Mouse (Mus musculus): ENCODE data around the gene Fbxo46. TPM values are rescaled to one million over a fixed set of nuclear protein-coding genes. Genes with fewer than 3 reads are reported as not detected.

Fbxo46 gene
- polyA plus RNA-seq, 1 experiment = 49.3 TPM

DNA sequence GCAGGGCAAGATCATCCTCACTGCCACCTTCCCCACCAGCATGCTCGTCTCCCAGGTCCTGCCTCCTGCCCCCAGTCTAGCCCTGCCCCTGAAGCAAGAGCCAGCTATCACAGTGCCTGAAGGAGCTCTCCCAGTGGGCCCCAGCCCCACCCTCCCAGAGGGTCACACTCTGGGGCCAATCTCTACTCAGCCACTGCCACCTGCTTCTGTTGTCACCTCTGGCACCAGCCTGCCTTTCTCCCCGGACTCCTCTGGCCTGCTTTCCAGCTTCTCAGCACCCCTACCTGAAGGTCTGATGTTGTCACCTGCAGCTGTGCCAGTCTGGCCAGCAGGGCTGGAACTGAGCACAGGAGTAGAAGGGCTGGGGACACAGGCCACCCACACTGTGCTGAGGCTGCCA, 22.4 kb upstream of the Fbxo46 start:
- H3K4me1 ChIP-seq (ENCODE audit: control insufficient read depth, insufficient read depth, low read length) = peaks cover 36% of the 10 kb centered on the region
- no peak overlapping the region for H3K4me3 ChIP-seq (ENCODE audit: control insufficient read depth, low read depth, low read length)
- TF ChIP-seq POLR2A (IDR thresholded peaks at IDR 0.05; ENCODE audit: control insufficient read depth, low read depth, low read length) (no peak), CTCF (IDR thresholded peaks at IDR 0.05; ENCODE audit: control insufficient read depth, insufficient read depth, insufficient replicate concordance, low read depth, low read length) (no peak)
- no peaks in the 10 kb centered on the region for H3K36me3 ChIP-seq (ENCODE audit: control insufficient read depth, insufficient read depth, low read length)
- H3K27me3 ChIP-seq (ENCODE audit: control insufficient read depth, insufficient read depth, low read length) = no peaks in the 10 kb centered on the region
- H3K27ac ChIP-seq (ENCODE audit: control insufficient read depth, insufficient read depth, low read depth, low read length) = no peak overlapping the region

DNA sequence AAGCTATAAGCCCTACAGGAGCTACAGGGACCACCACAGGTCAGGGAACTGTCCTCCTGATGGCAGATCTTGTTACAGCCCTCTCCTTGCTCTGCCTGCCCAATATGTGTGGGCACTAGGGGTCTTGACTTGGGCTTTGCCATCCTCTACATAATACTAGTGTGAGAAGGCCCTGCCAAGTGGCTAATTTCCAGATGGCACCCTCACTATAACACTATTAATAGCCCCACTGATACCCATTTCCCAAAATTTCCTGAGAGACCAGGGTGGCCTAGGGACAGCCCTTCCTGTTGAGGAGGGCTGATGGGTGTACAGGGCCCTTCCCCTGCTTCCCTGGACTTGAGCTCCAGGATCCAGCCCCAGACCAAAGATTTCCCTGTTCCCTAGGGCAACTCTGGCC, 21.8 kb upstream of the Fbxo46 start:
- Histone ChIP-seq H3K27ac (ENCODE audit: control insufficient read depth, insufficient read depth, low read depth, low read length) (no peak overlapping the region), H3K36me3 (ENCODE audit: control insufficient read depth, insufficient read depth, low read length) (no peaks in the 10 kb centered on the region), H3K27me3 (ENCODE audit: control insufficient read depth, insufficient read depth, low read length) (no peaks in the 10 kb centered on the region), H3K4me3 (ENCODE audit: control insufficient read depth, low read depth, low read length) (no peak overlapping the region), H3K4me1 (ENCODE audit: control insufficient read depth, insufficient read depth, low read length) (peaks cover 30% of the 10 kb centered on the region)
- no peak for TF ChIP-seq CTCF (IDR thresholded peaks at IDR 0.05; ENCODE audit: control insufficient read depth, insufficient read depth, insufficient replicate concordance, low read depth, low read length)
- no peak for TF ChIP-seq POLR2A (IDR thresholded peaks at IDR 0.05; ENCODE audit: control insufficient read depth, low read depth, low read length)

DNA sequence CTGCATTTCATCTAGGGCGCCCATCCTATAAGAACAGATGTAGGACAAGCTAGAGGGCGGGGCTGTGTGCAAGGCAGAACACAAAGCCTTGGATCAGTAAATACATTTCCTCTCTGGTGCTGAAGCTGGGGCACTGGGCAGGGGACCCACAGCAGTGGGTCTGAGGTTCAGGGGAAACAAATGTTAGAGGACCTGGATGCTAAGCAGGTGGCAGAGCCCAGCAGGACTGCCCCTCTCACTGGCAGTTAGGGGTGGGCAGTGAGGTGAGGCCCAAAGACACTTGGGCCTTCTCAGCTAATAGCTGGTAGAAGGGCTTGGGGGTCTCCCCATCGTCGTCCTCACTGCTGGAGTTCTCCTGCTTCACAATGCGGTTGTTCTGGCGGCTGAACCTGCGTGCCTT, 20.8 kb upstream of the Fbxo46 start:
- Histone ChIP-seq H3K27me3 (ENCODE audit: control insufficient read depth, insufficient read depth, low read length) (no peaks in the 10 kb centered on the region), H3K36me3 (ENCODE audit: control insufficient read depth, insufficient read depth, low read length) (no peaks in the 10 kb centered on the region), H3K4me3 (ENCODE audit: control insufficient read depth, low read depth, low read length) (no peak overlapping the region), H3K4me1 (ENCODE audit: control insufficient read depth, insufficient read depth, low read length) (peaks cover 23% of the 10 kb centered on the region), H3K27ac (ENCODE audit: control insufficient read depth, insufficient read depth, low read depth, low read length) (no peak overlapping the region)
- no peak for TF ChIP-seq CTCF (IDR thresholded peaks at IDR 0.05; ENCODE audit: control insufficient read depth, insufficient read depth, insufficient replicate concordance, low read depth, low read length)
- no peak for TF ChIP-seq POLR2A (IDR thresholded peaks at IDR 0.05; ENCODE audit: control insufficient read depth, low read depth, low read length)

DNA sequence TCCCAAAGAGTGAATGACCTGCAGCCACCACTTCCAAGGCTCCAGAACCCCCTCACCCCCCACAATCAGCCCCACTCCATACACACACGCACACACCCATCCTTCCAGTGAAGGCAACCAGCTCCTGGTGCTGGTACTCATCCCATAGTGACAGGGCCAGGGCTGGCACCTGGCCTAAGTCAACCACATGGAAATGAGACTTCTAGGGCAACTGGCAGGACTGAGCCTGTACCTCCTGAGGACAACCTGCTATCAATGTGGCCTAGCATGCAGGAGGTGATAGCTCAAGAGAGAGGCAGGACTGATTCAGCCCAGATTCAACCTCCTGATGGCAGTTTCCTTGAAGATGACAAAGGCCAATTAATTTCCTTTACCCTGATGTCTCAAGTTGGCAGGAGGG, 19.4 kb upstream of the Fbxo46 start:
- Histone ChIP-seq H3K36me3 (ENCODE audit: control insufficient read depth, insufficient read depth, low read length) (no peaks in the 10 kb centered on the region), H3K27ac (ENCODE audit: control insufficient read depth, insufficient read depth, low read depth, low read length) (no peak overlapping the region), H3K4me3 (ENCODE audit: control insufficient read depth, low read depth, low read length) (no peak overlapping the region), H3K27me3 (ENCODE audit: control insufficient read depth, insufficient read depth, low read length) (no peaks in the 10 kb centered on the region), H3K4me1 (ENCODE audit: control insufficient read depth, insufficient read depth, low read length) (peaks cover 14% of the 10 kb centered on the region)
- no peak for TF ChIP-seq CTCF (IDR thresholded peaks at IDR 0.05; ENCODE audit: control insufficient read depth, insufficient read depth, insufficient replicate concordance, low read depth, low read length)
- TF ChIP-seq POLR2A (IDR thresholded peaks at IDR 0.05; ENCODE audit: control insufficient read depth, low read depth, low read length) = no peak

DNA sequence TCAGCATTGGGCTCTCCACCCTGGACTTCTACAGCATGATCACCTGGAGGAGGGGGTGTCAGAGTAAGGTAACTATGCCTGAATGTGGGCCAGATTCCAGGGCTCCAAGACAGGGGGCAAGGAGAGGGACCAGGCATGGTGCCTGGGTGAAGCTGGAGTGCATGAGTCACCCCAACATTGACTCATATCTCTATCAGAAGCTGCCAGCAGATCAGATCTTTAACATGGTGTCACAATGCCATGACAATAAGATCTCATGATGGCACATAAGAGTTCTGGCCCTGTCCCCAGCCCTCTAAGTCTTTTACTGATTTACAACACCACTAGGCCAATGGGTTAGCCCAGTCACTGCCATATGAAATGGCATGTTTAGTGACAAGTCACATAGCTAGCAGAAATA, 15.9 kb upstream of the Fbxo46 start:
- Histone ChIP-seq H3K4me3 (ENCODE audit: control insufficient read depth, low read depth, low read length) (no peak overlapping the region), H3K27ac (ENCODE audit: control insufficient read depth, insufficient read depth, low read depth, low read length) (no peak overlapping the region), H3K4me1 (ENCODE audit: control insufficient read depth, insufficient read depth, low read length) (no peaks in the 10 kb centered on the region), H3K36me3 (ENCODE audit: control insufficient read depth, insufficient read depth, low read length) (no peaks in the 10 kb centered on the region), H3K27me3 (ENCODE audit: control insufficient read depth, insufficient read depth, low read length) (no peaks in the 10 kb centered on the region)
- no peak for TF ChIP-seq POLR2A (IDR thresholded peaks at IDR 0.05; ENCODE audit: control insufficient read depth, low read depth, low read length)
- no peak for TF ChIP-seq CTCF (IDR thresholded peaks at IDR 0.05; ENCODE audit: control insufficient read depth, insufficient read depth, insufficient replicate concordance, low read depth, low read length)

DNA sequence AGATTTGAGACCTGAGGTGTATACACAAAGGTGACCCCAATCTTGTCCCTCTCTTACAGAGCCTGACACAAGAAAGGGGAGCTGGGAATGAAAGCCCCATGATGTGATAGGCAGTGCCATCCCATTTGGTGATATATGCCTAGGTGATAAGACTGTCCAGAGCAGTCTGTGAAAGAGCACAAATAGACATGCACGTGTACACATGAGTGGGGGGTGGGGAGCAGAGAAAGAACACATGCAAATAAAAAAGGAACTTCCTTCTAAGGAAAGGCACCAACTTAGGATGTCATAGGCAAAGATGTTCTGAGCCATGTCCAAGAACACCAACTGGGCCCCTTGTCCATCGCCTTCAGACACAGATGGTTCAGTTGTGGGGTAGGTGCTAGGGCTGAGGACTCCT, 15.2 kb upstream of the Fbxo46 start:
- no peaks in the 10 kb centered on the region for H3K4me1 ChIP-seq (ENCODE audit: control insufficient read depth, insufficient read depth, low read length)
- TF ChIP-seq POLR2A (IDR thresholded peaks at IDR 0.05; ENCODE audit: control insufficient read depth, low read depth, low read length) (no peak), CTCF (IDR thresholded peaks at IDR 0.05; ENCODE audit: control insufficient read depth, insufficient read depth, insufficient replicate concordance, low read depth, low read length) (no peak)
- H3K4me3 ChIP-seq (ENCODE audit: control insufficient read depth, low read depth, low read length) = no peak overlapping the region
- H3K27ac ChIP-seq (ENCODE audit: control insufficient read depth, insufficient read depth, low read depth, low read length) = no peak overlapping the region
- H3K27me3 ChIP-seq (ENCODE audit: control insufficient read depth, insufficient read depth, low read length) = no peaks in the 10 kb centered on the region
- no peaks in the 10 kb centered on the region for H3K36me3 ChIP-seq (ENCODE audit: control insufficient read depth, insufficient read depth, low read length)

DNA sequence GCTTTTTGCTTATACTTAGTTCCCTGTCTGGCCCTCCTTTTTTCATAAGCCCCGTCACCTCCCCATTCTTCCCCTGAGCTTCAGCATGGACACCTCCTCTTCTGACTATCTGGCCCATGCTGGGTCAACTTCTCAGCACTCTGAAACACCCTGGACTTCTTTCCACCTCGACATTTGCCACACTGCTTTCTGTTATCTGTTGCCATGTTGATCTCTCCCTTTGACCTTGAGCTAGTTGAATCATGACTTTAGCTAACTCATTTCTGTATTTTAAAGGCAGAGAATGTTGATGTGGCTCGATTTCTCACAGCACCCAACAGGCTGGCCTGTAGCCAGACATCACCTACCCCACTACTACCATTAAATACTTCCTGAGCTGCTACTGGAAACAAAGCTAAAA, 12.2 kb upstream of the Fbxo46 start:
- no peak overlapping the region for H3K4me3 ChIP-seq (ENCODE audit: control insufficient read depth, low read depth, low read length)
- no peaks in the 10 kb centered on the region for H3K4me1 ChIP-seq (ENCODE audit: control insufficient read depth, insufficient read depth, low read length)
- no peaks in the 10 kb centered on the region for H3K27me3 ChIP-seq (ENCODE audit: control insufficient read depth, insufficient read depth, low read length)
- no peak overlapping the region for H3K27ac ChIP-seq (ENCODE audit: control insufficient read depth, insufficient read depth, low read depth, low read length)
- TF ChIP-seq POLR2A (IDR thresholded peaks at IDR 0.05; ENCODE audit: control insufficient read depth, low read depth, low read length) (no peak), CTCF (IDR thresholded peaks at IDR 0.05; ENCODE audit: control insufficient read depth, insufficient read depth, insufficient replicate concordance, low read depth, low read length) (no peak)
- no peaks in the 10 kb centered on the region for H3K36me3 ChIP-seq (ENCODE audit: control insufficient read depth, insufficient read depth, low read length)

DNA sequence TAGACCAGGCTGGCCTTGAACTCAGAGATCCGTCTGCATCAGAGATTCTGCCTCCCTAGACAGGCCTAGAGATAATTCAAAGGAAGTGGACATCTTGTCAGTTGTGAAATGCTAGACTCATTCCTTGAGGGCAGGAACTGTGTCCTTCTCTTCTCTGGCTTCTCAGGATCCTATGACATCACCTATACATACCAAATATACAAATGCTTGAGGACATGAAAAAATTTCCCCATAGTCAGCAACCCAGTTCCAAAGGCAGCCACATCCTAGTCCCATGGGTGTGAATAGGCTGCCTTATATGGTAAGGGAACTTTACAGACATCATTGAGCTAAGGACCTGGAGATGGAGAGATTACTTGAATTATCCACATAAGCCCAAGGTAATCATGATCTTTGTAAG, 10.1 kb upstream of the Fbxo46 start:
- no peaks in the 10 kb centered on the region for H3K27me3 ChIP-seq (ENCODE audit: control insufficient read depth, insufficient read depth, low read length)
- TF ChIP-seq CTCF (IDR thresholded peaks at IDR 0.05; ENCODE audit: control insufficient read depth, insufficient read depth, insufficient replicate concordance, low read depth, low read length) = no peak
- no peak for TF ChIP-seq POLR2A (IDR thresholded peaks at IDR 0.05; ENCODE audit: control insufficient read depth, low read depth, low read length)
- no peaks in the 10 kb centered on the region for H3K4me1 ChIP-seq (ENCODE audit: control insufficient read depth, insufficient read depth, low read length)
- no peak overlapping the region for H3K27ac ChIP-seq (ENCODE audit: control insufficient read depth, insufficient read depth, low read depth, low read length)
- H3K4me3 ChIP-seq (ENCODE audit: control insufficient read depth, low read depth, low read length) = no peak overlapping the region
- no peaks in the 10 kb centered on the region for H3K36me3 ChIP-seq (ENCODE audit: control insufficient read depth, insufficient read depth, low read length)

Measured in testis, adult 2 months (tissue).